In genomic region chr4:155759862-155760612, GRCm38 (mm10) we compare ENCODE assay signal across 8 mouse cellular contexts. TPM values are rescaled to one million over a fixed set of nuclear protein-coding genes. Genes with fewer than 3 reads are reported as not detected.
DNase-seq lines count a peak whose midpoint lies in the region; ATAC-seq and TF ChIP-seq lines count a peak whose summit lies in the region.

No protein-coding gene starts in this region.

- TF ChIP-seq CTCF in lung, adult 2 months (IDR thresholded peaks at IDR 0.05; ENCODE audit: insufficient read depth, low read length), result no peak
- no peak for TF ChIP-seq CTCF in bone marrow macrophage, adult 2 months (IDR thresholded peaks at IDR 0.05; ENCODE audit: low read depth, low read length)
- TF ChIP-seq CTCF in liver, adult 2 months (IDR thresholded peaks at IDR 0.05; ENCODE audit: low read depth, low read length), result 0 out of 2 replicates have a peak, but pooled peaks have one; percentile 12

- no peak for TF ChIP-seq POLR2A in lung, adult 2 months (IDR thresholded peaks at IDR 0.05; ENCODE audit: borderline replicate concordance, extremely low read depth, low read depth, low read length)
- no peak for TF ChIP-seq POLR2A in bone marrow macrophage, adult 2 months (IDR thresholded peaks at IDR 0.05; ENCODE audit: borderline replicate concordance, low read depth, low read length)
- no peak for TF ChIP-seq POLR2A in liver, adult 2 months (IDR thresholded peaks at IDR 0.05; ENCODE audit: extremely low read depth, insufficient read depth, low read length)

- H3K79me2 ChIP-seq in liver, adult 2 months (ENCODE audit: control insufficient read depth, insufficient read depth, low read length), result peaks cover 10% of the 10 kb centered on the region; the same call in 1 of the 2 replicates

- H3K36me3 ChIP-seq in liver, adult 2 months (ENCODE audit: control insufficient read depth, insufficient read depth, low read length), result peaks cover 15% of the 10 kb centered on the region
- peaks cover 22% of the 10 kb centered on the region for H3K36me3 ChIP-seq in neural tube, embryonic 12.5 days

- DNase-seq in lung, adult 2 months, result no peak
- no peak for DNase-seq in lung, adult 18-20 months
- peak; percentile 44 for DNase-seq in liver, adult 2 months (ENCODE audit: extremely low read depth, low read depth, low spot score)
- DNase-seq in ovary, postnatal 14 days (ENCODE audit: low spot score), result no peak
- DNase-seq in right cerebral cortex, adult 18-20 months, result no peak

- H3K27ac ChIP-seq in bone marrow macrophage, adult 2 months (ENCODE audit: insufficient read depth, low read depth, low read length), result peak overlapping the region; percentile 38
- peak overlapping the region; percentile 85 for H3K27ac ChIP-seq in liver, adult 2 months (replicated peaks; ENCODE audit: insufficient read depth, low read depth, low read length)
- no peak overlapping the region for H3K27ac ChIP-seq in neural tube, embryonic 12.5 days

- no peaks in the 10 kb centered on the region for H3K9me3 ChIP-seq in neural tube, embryonic 12.5 days

- H3K4me1 ChIP-seq in lung, adult 2 months (ENCODE audit: control insufficient read depth, insufficient read depth, low read length), result peaks cover 9% of the 10 kb centered on the region
- H3K4me1 ChIP-seq in bone marrow macrophage, adult 2 months (ENCODE audit: control insufficient read depth, insufficient read depth, low read length), result peaks cover 15% of the 10 kb centered on the region
- H3K4me1 ChIP-seq in liver, adult 2 months (ENCODE audit: control insufficient read depth, insufficient read depth, low read length), result peaks cover 9% of the 10 kb centered on the region; the same call in 1 of the 2 replicates
- peaks cover 26% of the 10 kb centered on the region for H3K4me1 ChIP-seq in neural tube, embryonic 12.5 days

- H3K9ac ChIP-seq in liver, adult 2 months (ENCODE audit: low read depth, low read length), result peak overlapping the region; percentile 82
- peak overlapping the region; percentile 78 for H3K9ac ChIP-seq in neural tube, embryonic 12.5 days

- peak overlapping the region; percentile 97 for H3K4me2 ChIP-seq in neural tube, embryonic 12.5 days (replicated peaks)

- no peaks in the 10 kb centered on the region for H3K27me3 ChIP-seq in liver, adult 2 months (ENCODE audit: control insufficient read depth, insufficient read depth, low read length)
- no peaks in the 10 kb centered on the region for H3K27me3 ChIP-seq in neural tube, embryonic 12.5 days (replicated peaks)

- 3% methylated on average over 10 of the region's 10 CpGs for WGBS in lung, adult 2 months
- WGBS in liver, adult 2 months, result under 1% methylated on average over 10 of the region's 10 CpGs
- 5% methylated on average over 10 of the region's 10 CpGs for WGBS in neural tube, embryonic 12.5 days

- ATAC-seq in hematopoietic stem cell, adult 5-6 weeks (replicated peaks in 1 of 2; ENCODE audit: insufficient read depth in 1 of 2, low FRiP score in 2 of 2, low TSS enrichment in 1 of 2, low read depth in 1 of 2, poor library complexity in 2 of 2, severe bottlenecking in 2 of 2), result peak; percentile 37 to 50; a peak in 1 of 4 replicates
- no peak for ATAC-seq in neural tube, embryonic 12.5 days (ENCODE audit: low FRiP score, low read depth)

- peak overlapping the region; percentile 84 for H3K4me3 ChIP-seq in lung, adult 2 months (replicated peaks; ENCODE audit: extremely low read depth, low read depth, low read length)
- H3K4me3 ChIP-seq in bone marrow macrophage, adult 2 months (ENCODE audit: insufficient read depth, low read length), result peak overlapping the region; percentile 78
- H3K4me3 ChIP-seq in liver, adult 2 months (ENCODE audit: insufficient read depth, low read depth, low read length), result peak overlapping the region; percentile 76
- H3K4me3 ChIP-seq in neural tube, embryonic 12.5 days, result peak overlapping the region; percentile 84

RNA-seq across cellular contexts. Expression of gene Atad3a, which starts 0.9 kb away (rescaled TPM):
- 44.5 and 48.4 TPM in 2 replicates for polyA plus RNA-seq in lung, adult 2 months (2012; rRNA removed)
- 13.6 and 19.1 TPM in 2 replicates for polyA plus RNA-seq in bone marrow macrophage, adult 2 months (2012; ENCODE audit: insufficient read depth, insufficient read length, missing spikeins)
- 53.7 and 73.8 TPM in 2 replicates for total RNA-seq in hematopoietic stem cell, adult 5-6 weeks (2017)
- total RNA-seq in liver, adult 2 months (2014; rRNA removed), result 54.5 and 71.8 TPM in 2 replicates
- 83.0 and 129 TPM in 2 replicates for polyA plus RNA-seq in liver, adult 2 months (2012; rRNA removed)
- 85.2 and 90.7 TPM in 2 replicates for polyA plus RNA-seq in neural tube, embryonic 12.5 days (2016; fragmentation: Nextera tagmentation; extraction: Ambion mirVana)

RNA-seq across cellular contexts. Expression of gene Vwa1, which starts 14.5 kb away (rescaled TPM):
- 9.2 and 11.8 TPM in 2 replicates for polyA plus RNA-seq in lung, adult 2 months (2012; rRNA removed)
- polyA plus RNA-seq in bone marrow macrophage, adult 2 months (2012; ENCODE audit: insufficient read depth, insufficient read length, missing spikeins), result not detected in 2 replicates
- total RNA-seq in hematopoietic stem cell, adult 5-6 weeks (2017), result 0.30 and 0.31 TPM in 2 replicates
- 0.46 and 0.47 TPM in 2 replicates for total RNA-seq in liver, adult 2 months (2014; rRNA removed)
- 0.32 and 0.56 TPM in 2 replicates for polyA plus RNA-seq in liver, adult 2 months (2012; rRNA removed)
- polyA plus RNA-seq in neural tube, embryonic 12.5 days (2016; fragmentation: Nextera tagmentation; extraction: Ambion mirVana), result 16.6 and 17.9 TPM in 2 replicates

RNA-seq across cellular contexts. Expression of gene Tmem240, which starts 25.4 kb away (rescaled TPM):
- polyA plus RNA-seq in lung, adult 2 months (2012; rRNA removed), result 1.6 and 1.8 TPM in 2 replicates
- polyA plus RNA-seq in bone marrow macrophage, adult 2 months (2012; ENCODE audit: insufficient read depth, insufficient read length, missing spikeins), result 1.3 and 1.4 TPM in 2 replicates
- 0.31 and 1.5 TPM in 2 replicates for total RNA-seq in hematopoietic stem cell, adult 5-6 weeks (2017)
- under 0.01 and 0.20 TPM in 2 replicates for total RNA-seq in liver, adult 2 months (2014; rRNA removed)
- polyA plus RNA-seq in liver, adult 2 months (2012; rRNA removed), result 0.07 and 0.20 TPM in 2 replicates
- 6.2 and 6.5 TPM in 2 replicates for polyA plus RNA-seq in neural tube, embryonic 12.5 days (2016; fragmentation: Nextera tagmentation; extraction: Ambion mirVana)

RNA-seq across cellular contexts. Expression of gene Tmem88b, which starts 25.6 kb away (rescaled TPM):
- polyA plus RNA-seq in lung, adult 2 months (2012; rRNA removed), result 0.38 and 0.52 TPM in 2 replicates
- 0.23 TPM in 1 of 2 replicates, not detected in the other for polyA plus RNA-seq in bone marrow macrophage, adult 2 months (2012; ENCODE audit: insufficient read depth, insufficient read length, missing spikeins)
- total RNA-seq in hematopoietic stem cell, adult 5-6 weeks (2017), result 0.05 TPM in 1 of 2 replicates, not detected in the other
- total RNA-seq in liver, adult 2 months (2014; rRNA removed), result 0.74 and 0.87 TPM in 2 replicates
- 1.3 and 1.9 TPM in 2 replicates for polyA plus RNA-seq in liver, adult 2 months (2012; rRNA removed)
- polyA plus RNA-seq in neural tube, embryonic 12.5 days (2016; fragmentation: Nextera tagmentation; extraction: Ambion mirVana), result 0.56 and 0.86 TPM in 2 replicates

RNA-seq across cellular contexts. Expression of gene Ankrd65, which starts 30.2 kb away (rescaled TPM):
- 15.7 and 17.3 TPM in 2 replicates for polyA plus RNA-seq in lung, adult 2 months (2012; rRNA removed)
- polyA plus RNA-seq in bone marrow macrophage, adult 2 months (2012; ENCODE audit: insufficient read depth, insufficient read length, missing spikeins), result not detected in 2 replicates
- total RNA-seq in hematopoietic stem cell, adult 5-6 weeks (2017), result not detected in 2 replicates
- not detected in 2 replicates for total RNA-seq in liver, adult 2 months (2014; rRNA removed)
- not detected in 2 replicates for polyA plus RNA-seq in liver, adult 2 months (2012; rRNA removed)
- polyA plus RNA-seq in neural tube, embryonic 12.5 days (2016; fragmentation: Nextera tagmentation; extraction: Ambion mirVana), result not detected in 2 replicates
